Mouse (Mus musculus) midbrain, embryonic 14.5 days (tissue): ENCODE measurements around the gene Mplkip. TPM values are rescaled to one million over a fixed set of nuclear protein-coding genes. Genes with fewer than 3 reads are reported as not detected.

Experiments
- ATAC-seq: fragments of 200-750 bp; cut with Nextera tagmentation; 2 replicates; pipeline ENCODE4 v1.8.0; 2017; ENCODE audit warnings: moderate number of reproducible peaks, moderate library complexity; ENCODE audit not compliant: low FRiP score, low TSS enrichment
- DNase-seq: peaks from one replicate; pipeline ENCODE4 v3.0.0-alpha.2; 2015
- H3K27ac ChIP-seq: fragments of 300-500 bp; sonication (generic); replicated peaks from 2 replicates; pipeline ENCODE4 v1.5.1; 2014; ENCODE audit warnings: mild to moderate bottlenecking, low read depth, low read length, moderate library complexity
- H3K27me3 ChIP-seq: fragments of 300-500 bp; sonication (generic); 2 replicates; pipeline ENCODE4 v1.6.1; 2014; ENCODE audit warnings: low read length, control low read depth, mixed read lengths; ENCODE audit not compliant: control insufficient read depth, insufficient read depth
- H3K36me3 ChIP-seq: fragments of 300-500 bp; sonication (generic); 2 replicates; pipeline ENCODE4 v1.6.1; 2014; ENCODE audit warnings: low read length, control low read depth; ENCODE audit not compliant: control insufficient read depth, insufficient read depth
- H3K4me1 ChIP-seq: fragments of 300-500 bp; sonication (generic); 2 replicates; pipeline ENCODE4 v1.6.1; 2014; ENCODE audit warnings: mild to moderate bottlenecking, antibody characterized with exemption, low read length, control low read depth; ENCODE audit not compliant: control insufficient read depth, insufficient read depth
- H3K4me2 ChIP-seq: fragments of 300-500 bp; sonication (generic); 2 replicates; pipeline ENCODE4 v1.6.1; 2014; ENCODE audit warnings: mild to moderate bottlenecking, low read length, moderate library complexity
- H3K4me3 ChIP-seq: fragments of 300-500 bp; sonication (generic); replicated peaks from 2 replicates; pipeline ENCODE4 v1.5.1; 2014; ENCODE audit warnings: low read depth, low read length
- H3K9ac ChIP-seq: fragments of 300-500 bp; sonication (generic); replicated peaks from 2 replicates; pipeline ENCODE4 v1.6.1; 2014; ENCODE audit warnings: mild to moderate bottlenecking, low read length, moderate library complexity
- H3K9me3 ChIP-seq: fragments of 300-500 bp; sonication (generic); 2 replicates; pipeline ENCODE4 v1.6.1; 2016; ENCODE audit warnings: low read length, control low read depth, mixed read lengths; ENCODE audit not compliant: control insufficient read depth
- WGBS: fragments of 180-500 bp; shearing (Covaris S2); extraction: QIAGEN DNeasy Blood & Tissue Kit; methylation state at CpG from one replicate; pipeline ENCODE4 v1.1.7; 2014; 5-methylcytosine and 5-hydroxymethylcytosine counted together
- polyA plus RNA-seq: library from polyadenylated mRNA; unstranded; fragments of >200 nt; fragmentation: Nextera tagmentation; extraction: Ambion mirVana; gene quantifications from 2 replicates; pipeline ENCODE4 v1.2.1, GENCODE M21; 2014

The Mplkip gene
- 49.3 and 51.7 TPM in 2 replicates for polyA plus RNA-seq

GRCm38 (mm10) chr13:17694911-17695699, at the start of gene Mplkip, which contains the start of gene Sugct:
Mplkip (plus strand) TSS chr13:17695192.
Sugct (minus strand) TSS chr13:17695553.
- Histone ChIP-seq H3K9me3 (no peaks in the 10 kb centered on the region), H3K9ac (peak within 1 kb of the TSS; percentile 83), H3K4me1 (peaks cover 5% of the 10 kb centered on the region), H3K27me3 (no peaks in the 10 kb centered on the region), H3K36me3 (no peaks in the 10 kb centered on the region), H3K27ac (peak within 1 kb of the TSS; percentile 89), H3K4me2 (peak within 1 kb of the TSS; percentile 78), H3K4me3 (peak within 1 kb of the TSS; percentile 73)
- DNase-seq (peak; percentile 100), ATAC-seq (peak; percentile 99)
- under 1% methylated on average over 66 of the region's 66 CpGs for WGBS

GRCm38 (mm10) chr13:17667380-17667779, 27.6 kb upstream of the Mplkip start:
- H3K9me3 ChIP-seq: no peaks in the 10 kb centered on the region
- ATAC-seq (no peak), DNase-seq (no peak)
- H3K9ac ChIP-seq: no peak overlapping the region
- no peaks in the 10 kb centered on the region for H3K36me3 ChIP-seq
- H3K27me3 ChIP-seq: no peaks in the 10 kb centered on the region
- WGBS: 90% methylated on average over 1 of the region's 1 CpGs
- H3K4me1 ChIP-seq: no peaks in the 10 kb centered on the region
- H3K27ac ChIP-seq: no peak overlapping the region
- no peak overlapping the region for H3K4me2 ChIP-seq
- H3K4me3 ChIP-seq: no peak overlapping the region

GRCm38 (mm10) chr13:17671122-17671521, 23.9 kb upstream of the Mplkip start:
- no peak for DNase-seq
- Histone ChIP-seq H3K4me2 (no peak overlapping the region), H3K27me3 (no peaks in the 10 kb centered on the region), H3K4me3 (no peak overlapping the region), H3K4me1 (no peaks in the 10 kb centered on the region), H3K9me3 (no peaks in the 10 kb centered on the region), H3K36me3 (no peaks in the 10 kb centered on the region), H3K27ac (no peak overlapping the region), H3K9ac (no peak overlapping the region)
- ATAC-seq: no peak
- 85% methylated on average over 1 of the region's 1 CpGs for WGBS

- no peak for DNase-seq
- Histone ChIP-seq H3K9ac (no peak overlapping the region), H3K27me3 (no peaks in the 10 kb centered on the region), H3K27ac (no peak overlapping the region), H3K4me2 (no peak overlapping the region), H3K9me3 (no peaks in the 10 kb centered on the region), H3K4me1 (no peaks in the 10 kb centered on the region), H3K4me3 (no peak overlapping the region), H3K36me3 (no peaks in the 10 kb centered on the region)
- no peak for ATAC-seq
Measured at GRCm38 (mm10) chr13:17689461-17689860, 5.5 kb upstream of the Mplkip start.

GRCm38 (mm10) chr13:17690686-17691085, 4.3 kb upstream of the Mplkip start:
- no peak overlapping the region for H3K4me2 ChIP-seq
- no peaks in the 10 kb centered on the region for H3K36me3 ChIP-seq
- no peak overlapping the region for H3K27ac ChIP-seq
- ATAC-seq (no peak), DNase-seq (no peak)
- H3K4me1 ChIP-seq: no peaks in the 10 kb centered on the region
- H3K9me3 ChIP-seq: no peaks in the 10 kb centered on the region
- no peak overlapping the region for H3K9ac ChIP-seq
- H3K4me3 ChIP-seq: no peak overlapping the region
- no peaks in the 10 kb centered on the region for H3K27me3 ChIP-seq

DNA sequence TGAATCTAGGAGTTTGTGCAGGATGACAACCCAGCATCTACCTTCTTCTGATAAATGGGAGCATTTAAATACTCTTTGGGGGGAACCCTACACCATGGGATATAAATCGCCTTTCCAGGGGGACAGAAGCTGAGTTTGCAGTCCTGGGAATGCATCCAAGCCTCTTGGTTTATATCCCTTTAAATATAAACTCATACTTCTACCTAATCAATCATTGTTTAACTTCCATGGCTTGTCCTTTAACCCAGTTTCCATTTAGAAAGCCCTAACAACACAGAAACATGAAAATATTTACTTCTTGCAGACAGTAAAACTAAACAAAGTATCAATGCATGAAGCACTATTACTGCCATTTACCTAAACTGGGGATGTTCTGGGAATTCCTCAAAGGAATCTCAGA, 3.6 kb upstream of the Mplkip start:
- H3K27ac ChIP-seq: no peak overlapping the region
- no peak overlapping the region for H3K4me3 ChIP-seq
- 76% methylated on average over 1 of the region's 1 CpGs for WGBS
- H3K4me1 ChIP-seq: peaks cover 5% of the 10 kb centered on the region
- no peaks in the 10 kb centered on the region for H3K36me3 ChIP-seq
- H3K9me3 ChIP-seq: no peaks in the 10 kb centered on the region
- no peak for ATAC-seq
- no peak overlapping the region for H3K4me2 ChIP-seq
- DNase-seq: no peak
- no peaks in the 10 kb centered on the region for H3K27me3 ChIP-seq
- H3K9ac ChIP-seq: no peak overlapping the region

- H3K4me3 ChIP-seq: 0 out of 2 replicates have a peak overlapping the region, but pooled peaks have one; percentile 73
- peak overlapping the region; percentile 68 for H3K4me2 ChIP-seq
- H3K9me3 ChIP-seq: no peaks in the 10 kb centered on the region
- WGBS: 74% methylated on average over 5 of the region's 5 CpGs
- no peaks in the 10 kb centered on the region for H3K36me3 ChIP-seq
- no peak overlapping the region for H3K27ac ChIP-seq
- H3K27me3 ChIP-seq: no peaks in the 10 kb centered on the region
- DNase-seq: peak; percentile 27
- H3K9ac ChIP-seq: no peak overlapping the region
- ATAC-seq: no peak
- H3K4me1 ChIP-seq: peaks cover 5% of the 10 kb centered on the region
Measured at GRCm38 (mm10) chr13:17693816-17694215, 1.2 kb upstream of the Mplkip start.

DNA sequence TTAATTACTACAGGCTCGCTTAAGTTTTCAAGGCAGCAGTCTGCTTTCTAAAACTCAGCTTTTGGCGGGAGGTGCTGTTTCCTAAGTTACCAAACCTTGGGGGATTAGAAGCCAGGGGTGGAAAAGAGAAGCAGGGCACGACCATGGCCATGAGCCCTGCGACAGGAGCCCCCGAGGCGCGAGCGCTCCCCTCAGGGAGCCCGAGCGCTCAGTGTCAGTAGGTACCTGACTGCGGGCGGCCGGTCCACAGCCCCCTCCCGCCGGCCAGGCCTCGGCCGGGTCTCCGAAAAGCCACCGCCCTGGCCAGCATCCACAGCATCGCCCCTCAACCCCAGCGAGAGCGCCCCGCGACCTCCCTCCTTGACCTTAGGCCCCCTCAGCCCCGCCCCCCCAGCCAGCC, 578 bp upstream of the Mplkip start:
- Histone ChIP-seq H3K36me3 (no peaks in the 10 kb centered on the region), H3K4me1 (peaks cover 5% of the 10 kb centered on the region), H3K27me3 (no peaks in the 10 kb centered on the region), H3K9ac (peak overlapping the region; percentile 83; the same call in 1 of the 2 replicates), H3K4me2 (peak overlapping the region; percentile 68), H3K4me3 (peak overlapping the region; percentile 73), H3K27ac (peak overlapping the region; percentile 89), H3K9me3 (no peaks in the 10 kb centered on the region)
- ATAC-seq (peak; percentile 82), DNase-seq (no peak)
- WGBS: 1% methylated on average over 24 of the region's 25 CpGs
